Comparison of ENCODE assay signal across 12 mouse cellular contexts in genomic region chr10:60933891-60934290, GRCm38 (mm10).
DNase-seq lines count a peak whose midpoint lies in the region; ATAC-seq and TF ChIP-seq lines count a peak whose summit lies in the region.
"Had no signal": no experiment of that assay in that cellular context is flagged by ENCODE, and none has a peak within 500 bp of the region (broad histone marks: within the 10 kb centered on the region; RNA-seq: fewer than 3 reads in every experiment).

No protein-coding gene starts in this region.

- H3K4me3 ChIP-seq in heart, embryonic 14.5 days (ENCODE audit: control insufficient read depth in 1 of 2, insufficient read depth in 1 of 2, low read depth in 1 of 2, low read length in 2 of 2), result no peak overlapping the region
- H3K4me3 ChIP-seq in heart, adult 2 months, result no peak overlapping the region
- H3K4me3 ChIP-seq in intestine, embryonic 16.5 days (ENCODE audit: low read length), result no peak overlapping the region
- H3K4me3 ChIP-seq in lung, postnatal 0 days (ENCODE audit: low read depth, low read length), result no peak overlapping the region
- H3K4me3 ChIP-seq in forebrain, embryonic 16.5 days (replicated peaks; ENCODE audit: low read length), result no peak overlapping the region

- TF ChIP-seq CTCF in heart, adult 2 months (IDR thresholded peaks at IDR 0.05), result no peak
- TF ChIP-seq CTCF in lung, postnatal 0 days (IDR thresholded peaks at IDR 0.05), result no peak

- H3K9ac ChIP-seq in heart, embryonic 14.5 days (ENCODE audit: low read length), result peak overlapping the region; percentile 44; the same call in 1 of the 2 replicates
- H3K9ac ChIP-seq in heart, adult 2 months (ENCODE audit: low read depth, low read length), result no peak overlapping the region
- H3K9ac ChIP-seq in intestine, embryonic 16.5 days (ENCODE audit: low read depth, low read length), result no peak overlapping the region
- no peak overlapping the region for H3K9ac ChIP-seq in lung, postnatal 0 days (replicated peaks; ENCODE audit: low read depth)
- no peak overlapping the region for H3K9ac ChIP-seq in forebrain, embryonic 16.5 days (replicated peaks; ENCODE audit: low read depth, low read length)

- DNase-seq in heart, adult 2 months, result no peak
- DNase-seq in A20 (ENCODE audit: low read depth, low spot score), result peak; percentile 27
- peak; percentile 77 for DNase-seq in lung, postnatal 0 days (ENCODE audit: low spot score)
- DNase-seq in spleen, adult 18-20 months, result no peak
- no peak for DNase-seq in gastrocnemius, postnatal 25 days
- DNase-seq: gastrocnemius, postnatal 10 days; right cerebral cortex, postnatal 4 days had no signal

- intact Hi-C loops in heart, adult 2 months (cut with DNase I), result no loop called here

- H3K4me2 ChIP-seq in heart, embryonic 14.5 days (ENCODE audit: low read length), result peak overlapping the region; percentile 12; the same call in 1 of the 2 replicates
- no peak overlapping the region for H3K4me2 ChIP-seq in intestine, embryonic 16.5 days (ENCODE audit: low read depth, low read length)
- 0 out of 2 replicates have a peak overlapping the region, but pooled peaks have one; percentile 3 for H3K4me2 ChIP-seq in lung, postnatal 0 days (replicated peaks; ENCODE audit: low read depth, low read length)
- H3K4me2 ChIP-seq in forebrain, embryonic 16.5 days (ENCODE audit: low read length), result no peak overlapping the region

- peaks cover 67 to 76% of the 10 kb centered on the region in 2 experiments for H3K4me1 ChIP-seq in heart, embryonic 14.5 days (ENCODE audit: control insufficient read depth in 2 of 2, insufficient read depth in 2 of 2, low read length in 2 of 2)
- H3K4me1 ChIP-seq in heart, adult 2 months (ENCODE audit: control insufficient read depth, insufficient read depth, low read length), result peaks cover 2% of the 10 kb centered on the region
- peaks cover 13% of the 10 kb centered on the region for H3K4me1 ChIP-seq in intestine, embryonic 16.5 days (ENCODE audit: control insufficient read depth, insufficient read depth, low read length)
- H3K4me1 ChIP-seq in lung, postnatal 0 days (ENCODE audit: insufficient read depth, low read depth, low read length), result peaks cover 4% of the 10 kb centered on the region; the same call in 1 of the 2 replicates
- H3K4me1 ChIP-seq in forebrain, embryonic 16.5 days (replicated peaks; ENCODE audit: control insufficient read depth, insufficient read depth, low read length), result peaks cover 8% of the 10 kb centered on the region

- WGBS in heart, embryonic 14.5 days, result 35% methylated on average over 7 of the region's 7 CpGs
- WGBS in heart, adult 2 months, result 18% methylated on average over 7 of the region's 7 CpGs
- WGBS in intestine, embryonic 16.5 days, result 34% methylated on average over 7 of the region's 7 CpGs
- WGBS in lung, postnatal 0 days, result 6% methylated on average over 6 of the region's 7 CpGs
- WGBS in forebrain, embryonic 16.5 days, result 18% methylated on average over 7 of the region's 7 CpGs

- no peak for TF ChIP-seq EP300 in heart, adult 2 months (IDR thresholded peaks at IDR 0.05; ENCODE audit: insufficient read depth, low read depth, low read length)
- peak; percentile 61 for TF ChIP-seq EP300 in lung, postnatal 0 days (IDR thresholded peaks at IDR 0.05)

- no peak for TF ChIP-seq POLR2A in heart, adult 2 months (IDR thresholded peaks at IDR 0.05; ENCODE audit: insufficient read depth, low read depth, low read length)

- H3K9me3 ChIP-seq in heart, embryonic 14.5 days (ENCODE audit: control insufficient read depth, low read length), result no peaks in the 10 kb centered on the region
- H3K9me3 ChIP-seq in intestine, embryonic 16.5 days (ENCODE audit: control insufficient read depth, low read length), result no peaks in the 10 kb centered on the region
- no peaks in the 10 kb centered on the region for H3K9me3 ChIP-seq in lung, postnatal 0 days (ENCODE audit: low read length)
- H3K9me3 ChIP-seq in forebrain, embryonic 16.5 days (ENCODE audit: control insufficient read depth, low read length), result no peaks in the 10 kb centered on the region

- no peaks in the 10 kb centered on the region for H3K36me3 ChIP-seq in heart, embryonic 14.5 days (ENCODE audit: control insufficient read depth, insufficient read depth, low read length)
- no peaks in the 10 kb centered on the region for H3K36me3 ChIP-seq in heart, adult 2 months (ENCODE audit: control insufficient read depth, insufficient read depth, low read length)
- H3K36me3 ChIP-seq in intestine, embryonic 16.5 days (ENCODE audit: control insufficient read depth, insufficient read depth, low read length), result no peaks in the 10 kb centered on the region
- no peaks in the 10 kb centered on the region for H3K36me3 ChIP-seq in lung, postnatal 0 days (ENCODE audit: insufficient read depth, low read length)
- H3K36me3 ChIP-seq in forebrain, embryonic 16.5 days (ENCODE audit: control insufficient read depth, insufficient read depth), result no peaks in the 10 kb centered on the region
- H3K36me3 ChIP-seq: G1E had no signal

- H3K79me2 ChIP-seq in heart, adult 2 months (replicated peaks; ENCODE audit: control insufficient read depth, insufficient read depth, low read length), result no peaks in the 10 kb centered on the region

- peak overlapping the region; percentile 69 to 92 for H3K27ac ChIP-seq in heart, embryonic 14.5 days (replicated peaks in 1 of 2; ENCODE audit: control insufficient read depth in 1 of 2, insufficient read depth in 1 of 2, low read depth in 2 of 2, low read length in 2 of 2)
- no peak overlapping the region for H3K27ac ChIP-seq in heart, adult 2 months
- no peak overlapping the region; the same call in 1 of the 2 replicates for H3K27ac ChIP-seq in intestine, embryonic 16.5 days (ENCODE audit: low read length)
- peak overlapping the region; percentile 83 for H3K27ac ChIP-seq in lung, postnatal 0 days (ENCODE audit: low read length)
- H3K27ac ChIP-seq in forebrain, embryonic 16.5 days (ENCODE audit: low read length), result no peak overlapping the region

- ATAC-seq in heart, embryonic 14.5 days (ENCODE audit: insufficient number of reproducible peaks, insufficient read depth, low FRiP score, low read depth), result no peak
- ATAC-seq in intestine, embryonic 16.5 days, result peak; percentile 14; the same call in 1 of the 2 replicates
- peak; percentile 79 for ATAC-seq in lung, postnatal 0 days
- ATAC-seq in forebrain, embryonic 16.5 days, result no peak
- ATAC-seq: inflammation-experienced regulatory T-cells, adult 6 months had no signal

- no peaks in the 10 kb centered on the region for H3K27me3 ChIP-seq in heart, embryonic 14.5 days (ENCODE audit: control insufficient read depth, insufficient read depth, low read length)
- no peaks in the 10 kb centered on the region for H3K27me3 ChIP-seq in heart, adult 2 months (ENCODE audit: control insufficient read depth, insufficient read depth, low read length)
- 0 out of 2 replicates have a peak, but pooled peaks cover 2% of the 10 kb centered on the region for H3K27me3 ChIP-seq in intestine, embryonic 16.5 days (replicated peaks; ENCODE audit: control insufficient read depth, insufficient read depth, low read length)
- no peaks in the 10 kb centered on the region for H3K27me3 ChIP-seq in lung, postnatal 0 days (replicated peaks; ENCODE audit: insufficient read depth, low read length)
- H3K27me3 ChIP-seq in forebrain, embryonic 16.5 days (replicated peaks; ENCODE audit: control insufficient read depth, insufficient read depth, low read length), result no peaks in the 10 kb centered on the region

Comparison
In these comparisons a context has a peak if more than half of its experiments do, and no peak if none do; other contexts are left out.
1. H3K27ac ChIP-seq: peak in heart, embryonic 14.5 days (2 of 2) and lung, postnatal 0 days (single experiment); none in heart, adult 2 months (single experiment), intestine, embryonic 16.5 days (single experiment) and forebrain, embryonic 16.5 days (single experiment).
2. ATAC-seq: peak in intestine, embryonic 16.5 days (single experiment) and lung, postnatal 0 days (single experiment); none in heart, embryonic 14.5 days (single experiment) and forebrain, embryonic 16.5 days (single experiment).
3. H3K4me2 ChIP-seq: peak in heart, embryonic 14.5 days (single experiment) and lung, postnatal 0 days (single experiment); none in intestine, embryonic 16.5 days (single experiment) and forebrain, embryonic 16.5 days (single experiment).
4. DNase-seq: peak in A20 (single experiment) and lung, postnatal 0 days (single experiment); none in heart, adult 2 months (0 of 2), spleen, adult 18-20 months (0 of 2) and gastrocnemius, postnatal 25 days (single experiment).